9 mouse cellular contexts compared by ENCODE assay signal in genomic region chr17:12991194-12991634, GRCm38 (mm10). TPM values are rescaled to one million over a fixed set of nuclear protein-coding genes. Genes with fewer than 3 reads are reported as not detected.
DNase-seq lines count a peak whose midpoint lies in the region; ATAC-seq and TF ChIP-seq lines count a peak whose summit lies in the region.
"Had no signal": no experiment of that assay in that cellular context is flagged by ENCODE, and none has a peak within 500 bp of the region (broad histone marks: within the 10 kb centered on the region; RNA-seq: fewer than 3 reads in every experiment).

No protein-coding gene starts in this region.

- peaks cover 8% of the 10 kb centered on the region for H3K4me1 ChIP-seq in forebrain, embryonic 12.5 days
- H3K4me1 ChIP-seq in intestine, embryonic 15.5 days (replicated peaks), result 0 out of 2 replicates have a peak, but pooled peaks cover 2% of the 10 kb centered on the region
- peaks cover 2% of the 10 kb centered on the region; the same call in 1 of the 2 replicates for H3K4me1 ChIP-seq in spleen, adult 2 months (ENCODE audit: control insufficient read depth, insufficient read depth, insufficient read length)

- peak overlapping the region; percentile 99 for H3K9ac ChIP-seq in forebrain, embryonic 12.5 days
- H3K9ac ChIP-seq in intestine, embryonic 15.5 days, result peak overlapping the region; percentile 100

- DNase-seq in cerebellum, adult 9-10 months, result peak; percentile 48
- no peak for DNase-seq in cerebellum, adult 8-10 months
- peak; percentile 29 for DNase-seq in T-cell, adult 2 months (ENCODE audit: low spot score)
- peak; percentile 36 for DNase-seq in lung, postnatal 10 days
- peak; percentile 43 to 44 for DNase-seq in spleen, adult 2 months (ENCODE audit: low read depth in 1 of 2, low spot score in 2 of 2)
- no peak for DNase-seq in layer of hippocampus, adult 9-10 months (ENCODE audit: low spot score)

- no peaks in the 10 kb centered on the region for H3K27me3 ChIP-seq in forebrain, embryonic 12.5 days
- H3K27me3 ChIP-seq in intestine, embryonic 15.5 days (replicated peaks), result no peaks in the 10 kb centered on the region
- no peaks in the 10 kb centered on the region for H3K27me3 ChIP-seq in spleen, adult 2 months (ENCODE audit: control insufficient read depth, insufficient read depth, low read length)
- H3K27me3 ChIP-seq: Patski had no signal

- TF ChIP-seq POLR2A in spleen, adult 2 months (IDR thresholded peaks at IDR 0.05; ENCODE audit: low read depth, low read length), result no peak

- no peaks in the 10 kb centered on the region for H3K9me3 ChIP-seq in forebrain, embryonic 12.5 days
- no peaks in the 10 kb centered on the region for H3K9me3 ChIP-seq in intestine, embryonic 15.5 days

- peak overlapping the region; percentile 85 for H3K4me2 ChIP-seq in forebrain, embryonic 12.5 days
- H3K4me2 ChIP-seq in intestine, embryonic 15.5 days (replicated peaks), result peak overlapping the region; percentile 60

- H3K36me3 ChIP-seq in forebrain, embryonic 12.5 days (replicated peaks), result peaks cover 9% of the 10 kb centered on the region; the same call in 1 of the 2 replicates
- 0 out of 2 replicates have a peak, but pooled peaks cover 4% of the 10 kb centered on the region for H3K36me3 ChIP-seq in intestine, embryonic 15.5 days
- H3K36me3 ChIP-seq in spleen, adult 2 months (ENCODE audit: control insufficient read depth, insufficient read depth, low read length), result no peaks in the 10 kb centered on the region; the same call in 1 of the 2 replicates

- no peak for ATAC-seq in forebrain, embryonic 12.5 days (ENCODE audit: low FRiP score)
- ATAC-seq in intestine, embryonic 15.5 days, result no peak

- WGBS in forebrain, embryonic 12.5 days, result 4% methylated on average over 12 of the region's 12 CpGs
- WGBS in intestine, embryonic 15.5 days, result under 1% methylated on average over 12 of the region's 12 CpGs
- WGBS in spleen, adult 2 months, result under 1% methylated on average over 12 of the region's 12 CpGs

- H3K27ac ChIP-seq in forebrain, embryonic 12.5 days, result peak overlapping the region; percentile 100
- peak overlapping the region; percentile 100 for H3K27ac ChIP-seq in intestine, embryonic 15.5 days
- peak overlapping the region; percentile 100 for H3K27ac ChIP-seq in spleen, adult 2 months (ENCODE audit: insufficient read depth, low read length)

- TF ChIP-seq CTCF in spleen, adult 2 months (IDR thresholded peaks at IDR 0.05; ENCODE audit: extremely low read depth, insufficient read depth, insufficient read length, insufficient replicate concordance), result no peak

- H3K4me3 ChIP-seq in forebrain, embryonic 12.5 days (replicated peaks), result peak overlapping the region; percentile 98
- H3K4me3 ChIP-seq in intestine, embryonic 15.5 days (replicated peaks), result peak overlapping the region; percentile 100
- H3K4me3 ChIP-seq in spleen, adult 2 months (ENCODE audit: extremely low read depth, insufficient read depth, insufficient read length), result peak overlapping the region; percentile 100

RNA-seq across cellular contexts. Expression of gene Wtap, which starts 2.8 kb away (rescaled TPM):
- 87.7 and 111 TPM in 2 replicates for polyA plus RNA-seq in forebrain, embryonic 12.5 days (2016; fragmentation: Nextera tagmentation; extraction: Ambion mirVana)
- polyA plus RNA-seq in intestine, embryonic 15.5 days (2015; fragmentation: Nextera tagmentation; extraction: Ambion mirVana), result 109 and 120 TPM in 2 replicates
- 11.7 TPM in 2 replicates for polyA plus RNA-seq in spleen, adult 2 months (2012; rRNA removed)

RNA-seq across cellular contexts. Expression of gene Sod2, which starts 15.4 kb away (rescaled TPM):
- polyA plus RNA-seq in forebrain, embryonic 12.5 days (2016; fragmentation: Nextera tagmentation; extraction: Ambion mirVana), result 105 and 109 TPM in 2 replicates
- 163 and 167 TPM in 2 replicates for polyA plus RNA-seq in intestine, embryonic 15.5 days (2015; fragmentation: Nextera tagmentation; extraction: Ambion mirVana)
- polyA plus RNA-seq in spleen, adult 2 months (2012; rRNA removed), result 98.9 and 191 TPM in 2 replicates

RNA-seq across cellular contexts. Expression of gene Acat2, which starts 30.7 kb away (rescaled TPM):
- polyA plus RNA-seq in forebrain, embryonic 12.5 days (2016; fragmentation: Nextera tagmentation; extraction: Ambion mirVana), result 370 and 386 TPM in 2 replicates
- polyA plus RNA-seq in intestine, embryonic 15.5 days (2015; fragmentation: Nextera tagmentation; extraction: Ambion mirVana), result 230 and 240 TPM in 2 replicates
- polyA plus RNA-seq in spleen, adult 2 months (2012; rRNA removed), result 3.5 and 4.6 TPM in 2 replicates

RNA-seq across cellular contexts. Expression of gene Acat3, which starts 50.8 kb away (rescaled TPM):
- polyA plus RNA-seq in forebrain, embryonic 12.5 days (2016; fragmentation: Nextera tagmentation; extraction: Ambion mirVana), result 1.5 and 1.6 TPM in 2 replicates
- polyA plus RNA-seq in intestine, embryonic 15.5 days (2015; fragmentation: Nextera tagmentation; extraction: Ambion mirVana), result 0.88 and 1.6 TPM in 2 replicates
- 0.07 TPM in 1 of 2 replicates, not detected in the other for polyA plus RNA-seq in spleen, adult 2 months (2012; rRNA removed)

Comparison
In these comparisons a context has a peak if more than half of its experiments do, and no peak if none do; other contexts are left out.
1. DNase-seq: peak in cerebellum, adult 9-10 months (single experiment), T-cell, adult 2 months (single experiment), lung, postnatal 10 days (single experiment) and spleen, adult 2 months (2 of 2); none in cerebellum, adult 8-10 months (single experiment) and layer of hippocampus, adult 9-10 months (single experiment).
2. RNA of gene Acat2, which starts 30.7 kb away (polyA plus RNA-seq): 370 to 386 TPM in forebrain, embryonic 12.5 days and 230 to 240 TPM in intestine, embryonic 15.5 days; 3.5 to 4.6 TPM in spleen, adult 2 months; every median in the first group is over 10 times any median in the second.
3. Peak in every context shown above with its lines, with median percentiles within 50 percentile points of each other: H3K27ac ChIP-seq and H3K4me3 ChIP-seq.